8 mouse cellular contexts compared by ENCODE assay signal in genomic region chr13:37541674-37542073, GRCm38 (mm10).
DNase-seq lines count a peak whose midpoint lies in the region; ATAC-seq lines count a peak whose summit lies in the region.

No protein-coding gene starts in this region.

- no peak overlapping the region for H3K27ac ChIP-seq in forebrain, embryonic 12.5 days
- no peak overlapping the region for H3K27ac ChIP-seq in forebrain, embryonic 16.5 days (ENCODE audit: low read length)
- H3K27ac ChIP-seq in heart, embryonic 11.5 days (ENCODE audit: low read depth, low read length) = no peak overlapping the region
- H3K27ac ChIP-seq in liver, embryonic 11.5 days (ENCODE audit: low read depth, low read length) = no peak overlapping the region

- DNase-seq in embryo, embryonic 10 days (ENCODE audit: low spot score) = peak; percentile 86
- peak; percentile 77 for DNase-seq in kidney, adult 9 months
- DNase-seq in liver, embryonic 11.5 days (ENCODE audit: low spot score) = peak; percentile 61
- peak; percentile 95 for DNase-seq in naive thymus-derived CD4-positive, alpha-beta T cell, adult 2 months (ENCODE audit: low read depth)
- DNase-seq in thymus, adult 18-20 months = peak; percentile 66 to 83

- ATAC-seq in forebrain, embryonic 12.5 days (ENCODE audit: low FRiP score) = 0 out of 2 replicates have a peak, but pooled peaks have one; percentile 11
- ATAC-seq in forebrain, embryonic 16.5 days = no peak
- ATAC-seq in heart, embryonic 11.5 days (replicated peaks; ENCODE audit: insufficient number of reproducible peaks, low FRiP score, low TSS enrichment) = 0 out of 2 replicates have a peak, but pooled peaks have one; percentile 32
- ATAC-seq in liver, embryonic 11.5 days (replicated peaks; ENCODE audit: low FRiP score) = peak; percentile 55; the same call in 1 of the 2 replicates

- H3K4me1 ChIP-seq in forebrain, embryonic 12.5 days = peaks cover 15% of the 10 kb centered on the region
- no peaks in the 10 kb centered on the region for H3K4me1 ChIP-seq in forebrain, embryonic 16.5 days (replicated peaks; ENCODE audit: control insufficient read depth, insufficient read depth, low read length)
- H3K4me1 ChIP-seq in heart, embryonic 11.5 days (ENCODE audit: control insufficient read depth, insufficient read depth, low read length) = 0 out of 2 replicates have a peak, but pooled peaks cover 3% of the 10 kb centered on the region
- H3K4me1 ChIP-seq in liver, embryonic 11.5 days (replicated peaks; ENCODE audit: control insufficient read depth, insufficient read depth, low read length) = peaks cover 20% of the 10 kb centered on the region

- no peak overlapping the region for H3K9ac ChIP-seq in forebrain, embryonic 12.5 days
- H3K9ac ChIP-seq in forebrain, embryonic 16.5 days (replicated peaks; ENCODE audit: low read depth, low read length) = no peak overlapping the region
- H3K9ac ChIP-seq in heart, embryonic 11.5 days (ENCODE audit: low read depth, low read length) = no peak overlapping the region
- H3K9ac ChIP-seq in liver, embryonic 11.5 days (ENCODE audit: low read depth, low read length) = no peak overlapping the region

- H3K4me2 ChIP-seq in forebrain, embryonic 12.5 days = 0 out of 2 replicates have a peak overlapping the region, but pooled peaks have one; percentile 2
- H3K4me2 ChIP-seq in forebrain, embryonic 16.5 days (ENCODE audit: low read length) = no peak overlapping the region
- peak overlapping the region; percentile 29 for H3K4me2 ChIP-seq in heart, embryonic 11.5 days
- H3K4me2 ChIP-seq in liver, embryonic 11.5 days = peak overlapping the region; percentile 38

- no peak overlapping the region for H3K4me3 ChIP-seq in forebrain, embryonic 12.5 days (replicated peaks)
- no peak overlapping the region for H3K4me3 ChIP-seq in forebrain, embryonic 16.5 days (replicated peaks; ENCODE audit: low read length)
- no peak overlapping the region for H3K4me3 ChIP-seq in heart, embryonic 11.5 days (ENCODE audit: low read depth, low read length)
- H3K4me3 ChIP-seq in liver, embryonic 11.5 days (ENCODE audit: low read depth, low read length) = no peak overlapping the region

- H3K27me3 ChIP-seq in forebrain, embryonic 12.5 days = no peaks in the 10 kb centered on the region
- no peaks in the 10 kb centered on the region for H3K27me3 ChIP-seq in forebrain, embryonic 16.5 days (replicated peaks; ENCODE audit: control insufficient read depth, insufficient read depth, low read length)
- no peaks in the 10 kb centered on the region for H3K27me3 ChIP-seq in heart, embryonic 11.5 days (ENCODE audit: control insufficient read depth, insufficient read depth, low read length)
- no peaks in the 10 kb centered on the region for H3K27me3 ChIP-seq in liver, embryonic 11.5 days (replicated peaks; ENCODE audit: control insufficient read depth, insufficient read depth, low read length)

- H3K36me3 ChIP-seq in forebrain, embryonic 12.5 days (replicated peaks) = no peaks in the 10 kb centered on the region
- H3K36me3 ChIP-seq in forebrain, embryonic 16.5 days (ENCODE audit: control insufficient read depth, insufficient read depth) = no peaks in the 10 kb centered on the region
- H3K36me3 ChIP-seq in heart, embryonic 11.5 days (ENCODE audit: control insufficient read depth, insufficient read depth, low read length) = no peaks in the 10 kb centered on the region
- H3K36me3 ChIP-seq in liver, embryonic 11.5 days (ENCODE audit: control insufficient read depth, insufficient read depth, low read length) = no peaks in the 10 kb centered on the region

- no peaks in the 10 kb centered on the region for H3K9me3 ChIP-seq in forebrain, embryonic 12.5 days
- no peaks in the 10 kb centered on the region for H3K9me3 ChIP-seq in forebrain, embryonic 16.5 days (ENCODE audit: control insufficient read depth, low read length)
- no peaks in the 10 kb centered on the region for H3K9me3 ChIP-seq in heart, embryonic 11.5 days (replicated peaks; ENCODE audit: control insufficient read depth, low read length)
- no peaks in the 10 kb centered on the region for H3K9me3 ChIP-seq in liver, embryonic 11.5 days (ENCODE audit: control insufficient read depth, low read length)

- 12% methylated on average over 6 of the region's 6 CpGs for WGBS in forebrain, embryonic 12.5 days
- WGBS in forebrain, embryonic 16.5 days = 8% methylated on average over 6 of the region's 6 CpGs
- WGBS in heart, embryonic 11.5 days (ENCODE audit: insufficient replicate concordance) = 3% methylated on average over 6 of the region's 6 CpGs
- 5% methylated on average over 6 of the region's 6 CpGs for WGBS in liver, embryonic 11.5 days
